Comparison of ENCODE assay signal across 8 mouse cellular contexts in genomic region chr9:77751091-77751521, GRCm38 (mm10). TPM values are rescaled to one million over a fixed set of nuclear protein-coding genes. Genes with fewer than 3 reads are reported as not detected.
DNase-seq lines count a peak whose midpoint lies in the region; ATAC-seq lines count a peak whose summit lies in the region.

No protein-coding gene starts in this region.

- H3K36me3 ChIP-seq in neural tube, embryonic 11.5 days (ENCODE audit: control insufficient read depth, insufficient read depth, low read length) = no peaks in the 10 kb centered on the region
- no peaks in the 10 kb centered on the region for H3K36me3 ChIP-seq in embryonic facial prominence, embryonic 11.5 days (replicated peaks; ENCODE audit: control insufficient read depth, insufficient read depth, low read depth, low read length)
- no peaks in the 10 kb centered on the region for H3K36me3 ChIP-seq in hindbrain, embryonic 13.5 days
- H3K36me3 ChIP-seq in midbrain, embryonic 10.5 days = no peaks in the 10 kb centered on the region

- no peaks in the 10 kb centered on the region for H3K27me3 ChIP-seq in neural tube, embryonic 11.5 days (ENCODE audit: control insufficient read depth, insufficient read depth, low read length)
- H3K27me3 ChIP-seq in embryonic facial prominence, embryonic 11.5 days (ENCODE audit: control insufficient read depth, insufficient read depth, low read length) = no peaks in the 10 kb centered on the region
- H3K27me3 ChIP-seq in hindbrain, embryonic 13.5 days = 0 out of 2 replicates have a peak, but pooled peaks cover 3% of the 10 kb centered on the region
- peaks cover 11% of the 10 kb centered on the region; the same call in 1 of the 2 replicates for H3K27me3 ChIP-seq in midbrain, embryonic 10.5 days (ENCODE audit: low read depth, poor library complexity, severe bottlenecking)

- H3K27ac ChIP-seq in neural tube, embryonic 11.5 days (ENCODE audit: low read depth, low read length) = peak overlapping the region; percentile 80
- H3K27ac ChIP-seq in embryonic facial prominence, embryonic 11.5 days (replicated peaks; ENCODE audit: low read depth, low read length) = peak overlapping the region; percentile 79
- peak overlapping the region; percentile 90 for H3K27ac ChIP-seq in hindbrain, embryonic 13.5 days
- H3K27ac ChIP-seq in midbrain, embryonic 10.5 days (replicated peaks) = peak overlapping the region; percentile 89

- H3K4me1 ChIP-seq in neural tube, embryonic 11.5 days (ENCODE audit: control insufficient read depth, insufficient read depth, low read length) = no peaks in the 10 kb centered on the region
- H3K4me1 ChIP-seq in embryonic facial prominence, embryonic 11.5 days (ENCODE audit: control insufficient read depth, insufficient read depth, low read length) = no peaks in the 10 kb centered on the region
- peaks cover 25% of the 10 kb centered on the region for H3K4me1 ChIP-seq in hindbrain, embryonic 13.5 days (replicated peaks)
- H3K4me1 ChIP-seq in midbrain, embryonic 10.5 days = peaks cover 26% of the 10 kb centered on the region

- no peak for DNase-seq in neural tube, embryonic 11.5 days (ENCODE audit: low spot score)
- no peak for DNase-seq in neural tube, embryonic 10.5 days (ENCODE audit: extremely low spot score, low spot score)
- DNase-seq in embryonic facial prominence, embryonic 11.5 days (ENCODE audit: low spot score) = no peak
- no peak for DNase-seq in midbrain, embryonic 10.5 days (ENCODE audit: low spot score)
- no peak for DNase-seq in yolk sac, embryonic 10.5 days (ENCODE audit: low spot score)
- no peak for DNase-seq in Muller cell, postnatal 12 days (ENCODE audit: inconsistent ontology term)
- no peak for DNase-seq in retina, embryonic 14.5 days (ENCODE audit: low spot score)

- no peaks in the 10 kb centered on the region for H3K9me3 ChIP-seq in neural tube, embryonic 11.5 days (ENCODE audit: control insufficient read depth, low read length)
- H3K9me3 ChIP-seq in embryonic facial prominence, embryonic 11.5 days (replicated peaks; ENCODE audit: control insufficient read depth, low read length) = no peaks in the 10 kb centered on the region
- no peaks in the 10 kb centered on the region for H3K9me3 ChIP-seq in hindbrain, embryonic 13.5 days
- H3K9me3 ChIP-seq in midbrain, embryonic 10.5 days (replicated peaks) = no peaks in the 10 kb centered on the region

- no peak for ATAC-seq in neural tube, embryonic 11.5 days (ENCODE audit: insufficient read depth, low FRiP score, low TSS enrichment)
- no peak for ATAC-seq in embryonic facial prominence, embryonic 11.5 days (replicated peaks; ENCODE audit: insufficient number of reproducible peaks, low FRiP score, low TSS enrichment, low read depth)
- no peak; the same call in 1 of the 2 replicates for ATAC-seq in hindbrain, embryonic 13.5 days (ENCODE audit: low FRiP score)

- peak overlapping the region; percentile 61 for H3K9ac ChIP-seq in neural tube, embryonic 11.5 days (ENCODE audit: low read length)
- H3K9ac ChIP-seq in embryonic facial prominence, embryonic 11.5 days (replicated peaks; ENCODE audit: low read length) = peak overlapping the region; percentile 71
- H3K9ac ChIP-seq in hindbrain, embryonic 13.5 days = peak overlapping the region; percentile 76

- WGBS in neural tube, embryonic 11.5 days = under 1% methylated on average over 12 of the region's 12 CpGs
- under 1% methylated on average over 12 of the region's 12 CpGs for WGBS in embryonic facial prominence, embryonic 11.5 days
- 1% methylated on average over 12 of the region's 12 CpGs for WGBS in hindbrain, embryonic 13.5 days
- WGBS in midbrain, embryonic 10.5 days = under 1% methylated on average over 12 of the region's 12 CpGs

- peak overlapping the region; percentile 56 for H3K4me3 ChIP-seq in neural tube, embryonic 11.5 days (ENCODE audit: low read depth, low read length)
- peak overlapping the region; percentile 54 for H3K4me3 ChIP-seq in embryonic facial prominence, embryonic 11.5 days (ENCODE audit: low read depth, low read length)
- H3K4me3 ChIP-seq in hindbrain, embryonic 13.5 days = peak overlapping the region; percentile 64
- peak overlapping the region; percentile 69 for H3K4me3 ChIP-seq in midbrain, embryonic 10.5 days

- peak overlapping the region; percentile 51 for H3K4me2 ChIP-seq in neural tube, embryonic 11.5 days (ENCODE audit: low read depth)
- H3K4me2 ChIP-seq in embryonic facial prominence, embryonic 11.5 days (ENCODE audit: low read depth, low read length) = peak overlapping the region; percentile 66
- H3K4me2 ChIP-seq in hindbrain, embryonic 13.5 days = peak overlapping the region; percentile 78

RNA-seq across cellular contexts. Expression of gene Gclc, which starts 3.2 kb away (rescaled TPM):
- 20.4 and 22.5 TPM in 2 replicates for polyA plus RNA-seq in neural tube, embryonic 11.5 days (2014; fragmentation: Nextera tagmentation; extraction: Ambion mirVana)
- polyA plus RNA-seq in embryonic facial prominence, embryonic 11.5 days (2014; fragmentation: Nextera tagmentation; extraction: Ambion mirVana) = 17.7 and 20.5 TPM in 2 replicates
- polyA plus RNA-seq in hindbrain, embryonic 13.5 days (2015; fragmentation: Nextera tagmentation; extraction: Ambion mirVana) = 15.9 and 16.4 TPM in 2 replicates
- 15.5 and 17.1 TPM in 2 replicates for polyA plus RNA-seq in midbrain, embryonic 10.5 days (2016; fragmentation: Nextera tagmentation; extraction: Ambion mirVana)
